Mouse (Mus musculus) CH12.LX (cell line): ENCODE measurements at regions not wholly inside any gene's neighbourhood (a gene's known extent, or its start where the extent isn't known, plus 50 kb on each side); places are given as distances from the start of the nearest gene placed in this dataset.

Source experiments
- CTCF ChIP-seq, 2 experiments: IDR thresholded peaks in 1 of 2; conservative IDR thresholded peaks in 1 of 2; 2 replicates each; pipeline ENCODE4 v1.5.1; 2011 to 2012; ENCODE audit warnings: low read depth in 2 of 2, low read length in 2 of 2, improper control_type of control experiment in 1 of 2, inconsistent platforms in 1 of 2, mild to moderate bottlenecking in 1 of 2, moderate library complexity in 1 of 2
- EP300 ChIP-seq: IDR thresholded peaks from 2 replicates; pipeline ENCODE4 v1.6.1; 2011; ENCODE audit warnings: low read length, improper control_type of control experiment
- POLR2A ChIP-seq: IDR thresholded peaks from 2 replicates; pipeline ENCODE4 v1.6.1; 2011; ENCODE audit warnings: low read depth, mild to moderate bottlenecking, improper control_type of control experiment, low read length
- POLR2AphosphoS2 ChIP-seq: IDR thresholded peaks from 2 replicates; pipeline ENCODE4 v1.6.1; 2011; ENCODE audit warnings: low read depth, low read length, improper control_type of control experiment
- TCF12 ChIP-seq: IDR thresholded peaks from 2 replicates; pipeline ENCODE4 v1.6.1; 2014; ENCODE audit warnings: low read depth, mild to moderate bottlenecking, inconsistent platforms, low read length, improper control_type of control experiment
- USF2 ChIP-seq: conservative IDR thresholded peaks from 2 replicates; pipeline ENCODE4 v1.6.1; 2011; ENCODE audit warnings: low read depth, low read length, improper control_type of control experiment

DNA sequence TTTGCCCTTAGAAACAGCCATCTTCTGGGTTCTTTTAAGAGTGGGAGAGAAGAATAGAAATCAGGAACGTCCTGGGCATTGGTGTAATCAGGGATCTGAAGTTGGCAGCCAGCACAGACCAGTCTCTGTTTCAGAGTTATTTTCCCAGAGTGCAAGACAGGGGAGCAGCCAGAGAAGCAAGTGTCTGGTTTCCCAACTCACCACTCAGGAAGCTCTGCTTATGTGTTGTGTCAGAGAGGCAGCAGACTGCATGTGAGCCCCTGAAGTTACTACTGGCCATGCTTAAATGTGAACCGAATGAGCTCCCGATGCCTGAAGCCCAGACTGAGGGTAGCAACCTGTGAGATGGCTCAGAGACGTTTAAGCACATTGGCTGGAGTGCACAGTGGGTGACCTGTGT, 133.7 kb downstream of the Tgfb2 start:
- TF ChIP-seq TCF12 (no peak), EP300 (no peak), POLR2A (no peak), CTCF (conservative IDR thresholded peaks at IDR 0.05 in 1 of 2, IDR thresholded peaks at IDR 0.05 in 1 of 2; ENCODE audit: low read depth in 2 of 2, low read length in 2 of 2) (no peak), POLR2AphosphoS2 (no peak), USF2 (no peak)
